Mouse (Mus musculus): ENCODE data around the gene Atp23. TPM values are rescaled to one million over a fixed set of nuclear protein-coding genes. Genes with fewer than 3 reads are reported as not detected.
"Not testable (repeated sequence)": the region's sequence is repeated elsewhere in the genome, so short reads cannot be mapped to it uniquely, and the experiment has no call there.

Atp23 gene
- total RNA-seq, 4 experiments from 2014 or later: 7.5 to 11.2 (median 10.5) TPM

DNA sequence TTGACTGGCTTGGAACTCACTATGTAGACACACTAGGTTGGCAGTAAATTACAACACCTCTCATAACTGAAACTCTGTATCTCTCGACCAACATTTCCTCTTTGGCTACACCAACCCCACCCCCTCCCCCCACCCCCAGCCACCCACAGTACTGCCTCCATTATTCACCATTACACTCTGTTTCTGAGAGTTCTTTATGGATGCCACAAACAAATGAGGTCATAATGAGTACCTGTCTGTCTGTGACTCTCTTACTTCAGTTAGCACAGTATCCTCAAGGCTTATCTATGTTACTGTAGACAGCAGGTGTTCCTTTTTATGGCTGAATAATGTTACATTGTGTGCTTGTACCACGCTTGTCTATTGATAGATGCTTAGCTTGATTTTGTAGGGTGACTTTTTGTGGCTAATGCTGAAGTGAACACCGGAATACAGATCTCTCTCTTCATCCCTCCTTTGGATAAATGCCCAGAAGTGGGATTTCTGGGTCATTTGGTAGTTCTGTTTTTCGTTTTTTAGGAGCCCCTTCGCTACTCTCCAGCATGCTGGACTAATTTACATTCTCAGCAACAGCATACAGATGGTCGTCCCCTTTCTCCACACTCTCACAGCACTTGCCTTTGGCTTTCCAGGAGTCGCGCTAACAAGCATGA is 73.1 kb downstream of the Atp23 start:
- no peak for DNase-seq (ENCODE audit: low spot score in 2 of 2)

DNA sequence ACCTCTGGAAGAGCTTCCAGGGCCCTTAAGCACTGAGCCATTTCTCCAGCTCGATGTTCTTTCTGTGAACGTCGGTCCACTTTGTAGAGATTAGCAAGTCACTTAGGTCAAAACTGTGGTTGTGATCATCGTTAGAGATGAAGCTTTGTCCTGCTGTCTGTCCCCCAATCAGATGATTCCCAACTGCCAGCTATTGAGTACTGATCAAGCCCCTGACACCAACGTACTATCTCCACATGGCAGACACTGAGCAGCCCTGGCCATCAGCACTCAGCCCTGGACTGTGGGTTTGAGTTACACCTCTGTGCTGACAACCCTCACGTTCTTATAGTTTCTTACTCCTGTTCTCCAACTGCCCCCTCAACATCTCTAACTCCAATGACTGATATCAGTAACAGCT is 74.2 kb downstream of the Atp23 start:
- DNase-seq (ENCODE audit: low spot score in 2 of 2): no peak

DNA sequence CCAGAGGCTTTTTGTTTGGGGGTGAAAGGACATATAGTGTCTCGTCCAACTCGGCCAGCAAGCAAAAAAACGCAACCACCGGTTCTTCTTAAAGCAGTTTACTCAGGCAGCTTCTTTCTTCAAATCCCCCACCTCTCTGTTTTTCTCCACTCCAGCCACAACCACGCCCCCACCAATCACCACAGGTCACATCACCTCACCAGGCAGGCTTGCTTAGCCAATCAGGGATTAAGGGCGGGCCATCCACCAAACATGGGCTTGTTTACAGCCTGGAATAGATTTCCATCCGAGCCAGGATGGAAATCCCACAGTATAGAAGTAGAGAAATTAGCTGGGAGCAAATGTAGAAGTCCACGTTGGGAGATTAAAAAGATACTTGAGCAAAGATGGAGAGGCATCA is 74.9 kb downstream of the Atp23 start:
- DNase-seq (ENCODE audit: low spot score in 2 of 2): not testable (repeated sequence)

DNA sequence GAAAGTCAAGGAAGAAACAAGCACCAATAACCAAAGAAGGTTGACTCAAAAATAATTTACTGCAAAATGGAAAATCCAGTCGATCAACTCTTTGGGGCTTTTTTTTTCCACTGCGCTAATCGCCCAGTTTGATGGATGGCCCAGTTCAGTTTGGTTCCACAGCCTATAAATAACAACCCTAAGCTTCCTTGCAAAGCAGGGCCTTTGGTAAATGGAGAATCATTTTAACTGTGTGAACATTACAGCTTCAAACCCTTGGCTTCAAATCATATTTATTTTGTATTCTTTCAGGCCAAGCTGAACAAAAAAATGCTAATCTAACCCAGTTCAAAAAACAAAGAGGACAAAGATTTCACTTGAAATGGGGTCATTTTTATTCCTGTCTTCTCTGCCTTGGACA is 78.7 kb downstream of the Atp23 start:
- DNase-seq (ENCODE audit: low spot score in 2 of 2): no peak

Other genes starting within 250 kb of the Atp23 start
- gene Ctdsp2, start 77.4 kb upstream of the Atp23 start, total RNA-seq (2022): 100 to 1,000 TPM; 104 to 120 (median 111) TPM
- under 1 TPM; 0.11 to 0.39 (median 0.18) TPM for gene Avil, start 99.4 kb upstream of the Atp23 start, total RNA-seq (2022)
- gene Tsfm, start 129.5 kb upstream of the Atp23 start, total RNA-seq (2022): 10 to 100 TPM; 24.5 to 31.8 (median 27.5) TPM
- gene Mettl1, start 140.1 kb upstream of the Atp23 start, total RNA-seq (2022): 10 to 100 TPM; 13.1 to 16.0 (median 14.5) TPM
- gene Eef1akmt3, start 140.2 kb upstream of the Atp23 start, total RNA-seq (2022): under 1 TPM in 3 of 4 experiments, not detected in 1; 0.23 to 0.33 (median 0.31) TPM
- 1 to 10 TPM in 1 of 4 experiments, under 1 TPM in 3; 0.14 to 1.1 (median 0.48) TPM for gene Cyp27b1, start 146.9 kb upstream of the Atp23 start, total RNA-seq (2022)
- 10 to 100 TPM; 14.8 to 21.9 (median 20.4) TPM for gene March9, start 158.8 kb upstream of the Atp23 start, total RNA-seq (2022)
- gene Cdk4, start 162.2 kb upstream of the Atp23 start, total RNA-seq (2022): 10 to 100 TPM; 84.1 to 95.2 (median 91.1) TPM
- gene Tspan31, start 168.9 kb upstream of the Atp23 start, total RNA-seq (2022): 10 to 100 TPM; 62.9 to 68.4 (median 66.1) TPM
- gene Agap2, start 173.9 kb upstream of the Atp23 start, total RNA-seq (2022): 100 to 1,000 TPM; 657 to 727 (median 692) TPM
- gene Os9, start 219.8 kb upstream of the Atp23 start, total RNA-seq (2022): 100 to 1,000 TPM in 2 of 4 experiments, 10 to 100 TPM in 2; 98.1 to 120 (median 109) TPM

Data from layer of hippocampus, adult 8-10 months (tissue).